Mouse (Mus musculus): ENCODE results near the gene Mfsd12.

The Mfsd12 gene

GRCm38 (mm10) chr10:81356352-81356990 is 820 bp upstream of the Mfsd12 start:
- DNase-seq (ENCODE audit: low read depth): no peak

DNA sequence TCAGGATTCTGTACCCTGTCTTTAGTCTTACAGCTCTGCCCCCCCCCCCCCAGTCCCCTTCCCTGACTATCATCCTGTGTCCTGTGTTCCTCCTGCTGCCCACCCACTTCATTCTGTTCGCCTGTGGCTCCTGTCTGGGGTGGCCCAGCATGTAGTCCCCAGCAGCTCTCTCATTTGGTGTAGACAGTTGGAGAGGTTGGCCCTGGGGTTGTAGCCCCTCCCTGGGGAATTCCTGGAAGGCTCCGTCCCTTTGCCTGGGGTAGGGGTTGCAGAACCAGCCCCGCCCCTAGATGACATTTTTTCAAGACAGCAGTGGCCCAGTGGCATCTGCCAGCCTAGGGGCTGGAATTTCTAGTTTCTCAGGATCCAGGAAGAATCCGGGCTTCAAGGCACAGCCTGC is 918 bp downstream of the Mfsd12 start:
- no peak for DNase-seq (ENCODE audit: low read depth)

GRCm38 (mm10) chr10:81358841-81359240 is 1.6 kb downstream of the Mfsd12 start:
- DNase-seq (ENCODE audit: low read depth): no peak

DNA sequence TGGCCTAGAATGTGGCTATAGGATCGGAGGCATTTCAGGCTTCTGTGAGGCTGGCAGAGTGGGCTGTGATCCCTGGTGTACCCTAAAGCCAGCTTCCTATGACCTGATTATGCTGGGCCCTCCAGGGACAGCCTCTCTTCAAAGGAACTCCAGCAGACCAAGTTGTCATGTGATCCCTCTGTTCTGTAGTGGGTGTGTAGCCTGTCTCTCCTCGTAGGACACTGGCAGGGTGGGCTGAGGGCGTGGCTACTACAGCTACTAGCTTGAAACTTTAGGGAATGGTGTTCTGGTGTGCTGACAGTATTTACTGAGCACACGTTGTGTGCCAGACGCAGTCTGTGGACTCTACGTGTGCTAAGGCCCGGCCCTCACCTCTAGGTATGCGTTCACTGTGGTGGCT is 3.4 kb downstream of the Mfsd12 start:
- no peak for DNase-seq (ENCODE audit: low read depth)

GRCm38 (mm10) chr10:81362336-81362949 is 5.2 kb downstream of the Mfsd12 start:
- peak; percentile 66 for DNase-seq (ENCODE audit: low read depth)

- no peak for DNase-seq (ENCODE audit: low read depth)
Measured at GRCm38 (mm10) chr10:81363436-81364346, 6.4 kb downstream of the Mfsd12 start.

DNA sequence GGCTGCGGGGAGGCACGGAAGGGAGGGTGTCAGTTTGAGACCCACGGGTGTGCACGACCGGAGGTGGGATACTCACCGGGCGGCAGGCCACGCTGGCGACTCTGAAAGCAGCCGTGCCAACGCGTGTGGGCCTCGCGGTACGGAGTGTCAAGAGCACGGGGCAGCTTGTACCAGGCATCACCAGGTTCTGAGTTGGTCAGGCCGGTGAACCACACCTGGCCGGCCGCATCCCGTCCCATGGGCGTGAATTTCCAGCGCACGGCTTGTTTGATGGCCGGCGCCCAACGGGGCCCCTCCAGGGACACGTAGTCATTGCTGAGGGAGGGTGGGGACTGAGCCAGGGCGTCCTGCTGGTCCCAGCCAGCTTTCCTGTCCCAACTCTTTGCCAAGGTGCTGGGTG is 7.4 kb downstream of the Mfsd12 start:
- no peak for DNase-seq (ENCODE audit: low read depth)

DNA sequence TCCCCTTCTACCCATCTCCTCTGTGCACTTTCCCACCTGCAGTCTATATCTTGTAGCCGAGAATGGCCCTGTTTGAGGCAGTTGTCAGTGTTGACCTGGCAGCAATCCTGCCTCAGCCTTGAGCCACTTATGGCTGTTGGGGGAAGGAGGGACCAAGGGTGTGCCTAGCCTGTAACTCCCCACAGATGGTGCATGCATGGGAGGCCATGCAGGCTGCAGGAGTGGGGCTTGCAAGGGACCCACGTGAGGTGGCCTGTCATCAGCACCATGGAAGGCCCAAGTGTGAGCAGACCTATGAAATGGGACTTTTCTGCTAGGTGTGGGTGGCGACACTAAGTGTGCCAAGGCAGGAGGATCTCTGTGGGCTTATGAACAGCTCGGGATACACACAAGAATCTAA is 7.8 kb downstream of the Mfsd12 start:
- no peak for DNase-seq (ENCODE audit: low read depth)

- no peak for DNase-seq (ENCODE audit: low read depth)
Measured at GRCm38 (mm10) chr10:81365672-81366476, 8.6 kb downstream of the Mfsd12 start, which contains the start of gene 4930404N11Rik. 4930404N11Rik (minus strand) TSS chr10:81365816.

DNA sequence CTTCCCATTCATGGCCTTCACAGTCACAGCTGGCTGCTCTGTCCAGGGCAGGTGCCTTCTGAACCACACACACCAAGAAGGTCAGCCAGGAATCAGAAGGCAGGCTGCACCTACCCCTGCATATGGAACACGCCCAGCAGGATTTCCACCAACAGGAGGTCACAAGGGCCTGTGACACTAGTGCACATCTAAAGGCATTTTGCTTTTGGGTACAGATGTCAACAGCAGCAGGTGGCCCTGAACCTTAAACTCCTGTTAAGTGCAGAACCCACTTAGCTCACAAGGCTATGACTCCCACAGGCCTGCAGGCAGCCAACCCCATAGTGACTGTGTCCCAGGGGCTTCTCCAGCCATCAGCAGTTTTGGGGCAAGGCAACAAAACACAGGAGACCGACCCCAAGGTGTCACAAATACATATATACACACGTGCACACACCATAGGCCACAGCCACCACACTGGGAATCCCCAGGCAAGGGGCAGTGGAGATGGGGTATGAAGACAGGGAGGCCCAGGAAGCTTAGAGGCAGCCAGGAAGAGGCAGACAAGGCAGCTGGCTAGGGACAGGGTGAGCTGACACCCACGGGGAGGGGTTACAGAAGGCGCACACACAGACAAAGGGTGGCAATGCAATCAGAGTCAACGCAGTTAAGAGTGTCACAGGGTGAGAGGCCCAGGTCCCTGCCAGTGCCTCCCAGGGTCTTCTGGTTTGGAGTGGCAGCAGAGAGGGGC is 9.4 kb downstream of the Mfsd12 start:
- DNase-seq (ENCODE audit: low read depth): no peak

GRCm38 (mm10) chr10:81367207-81367495 is 9.9 kb downstream of the Mfsd12 start:
- DNase-seq (ENCODE audit: low read depth): no peak

DNA sequence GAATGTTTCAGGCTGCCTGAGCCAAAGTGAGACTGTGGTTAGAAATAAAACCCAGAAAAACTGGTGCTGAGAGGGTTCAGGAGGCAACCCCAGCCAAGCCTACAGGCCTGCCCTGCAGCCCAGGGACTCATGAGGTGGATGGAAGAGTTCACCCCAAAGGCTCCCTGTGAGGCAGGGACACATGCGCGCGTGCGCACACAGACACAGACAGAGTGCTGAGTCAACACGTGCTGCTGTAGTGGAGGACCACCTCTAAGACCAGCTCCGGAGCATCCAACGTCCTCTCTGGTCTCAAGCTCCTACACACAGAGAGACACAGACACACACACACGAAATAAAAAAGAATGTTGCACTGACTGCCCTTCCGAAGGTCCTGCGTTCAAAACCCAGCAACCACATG is 18.0 kb downstream of the Mfsd12 start:
- DNase-seq (ENCODE audit: low read depth): no peak

- DNase-seq (ENCODE audit: low read depth): peak; percentile 71
Measured at GRCm38 (mm10) chr10:81376561-81377361, 19.5 kb downstream of the Mfsd12 start.

DNA sequence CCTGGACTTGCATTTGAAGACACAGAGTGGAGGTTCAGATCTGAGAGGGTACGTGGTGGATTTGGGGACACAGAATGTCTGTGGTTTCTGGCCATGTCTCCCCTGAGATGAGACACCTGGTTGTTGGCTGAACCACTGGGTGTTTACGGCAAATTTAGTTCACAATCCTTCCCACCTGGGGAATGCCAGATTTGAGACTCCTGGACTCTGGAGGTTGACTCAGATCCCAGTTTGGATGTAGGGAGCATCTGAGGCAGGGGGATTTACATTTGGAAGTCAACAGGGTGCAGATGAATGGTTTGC is 20.0 kb downstream of the Mfsd12 start:
- DNase-seq (ENCODE audit: low read depth): no peak

- no peak for DNase-seq (ENCODE audit: low read depth)
Measured at GRCm38 (mm10) chr10:81377793-81378552, 20.7 kb downstream of the Mfsd12 start, which contains the start of gene Fzr1. Fzr1 (minus strand) TSS chr10:81378516.

GRCm38 (mm10) chr10:81378553-81379182 is 21.4 kb downstream of the Mfsd12 start:
- peak; percentile 100 for DNase-seq (ENCODE audit: low read depth)

DNA sequence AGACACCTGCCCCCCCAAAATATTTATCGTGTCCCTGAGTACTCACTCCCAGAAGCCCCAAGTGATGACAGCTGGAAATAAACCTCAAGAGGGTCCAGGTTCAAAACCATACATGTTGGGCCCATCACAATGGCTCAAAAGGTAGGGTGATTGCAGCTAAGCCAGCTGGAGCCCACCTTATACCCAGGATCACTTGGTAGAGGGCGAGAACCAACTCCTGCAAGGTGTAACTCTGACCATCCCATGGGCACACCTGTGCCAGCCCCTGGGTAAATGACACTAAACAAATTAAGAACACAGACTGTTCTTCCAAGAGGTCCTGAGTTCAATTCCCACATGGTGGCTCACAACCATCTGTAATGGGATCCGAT is 21.9 kb downstream of the Mfsd12 start:
- no peak for DNase-seq (ENCODE audit: low read depth)

- no peak for DNase-seq (ENCODE audit: low read depth)
Measured at GRCm38 (mm10) chr10:81379809-81380378, 22.6 kb downstream of the Mfsd12 start.

DNA sequence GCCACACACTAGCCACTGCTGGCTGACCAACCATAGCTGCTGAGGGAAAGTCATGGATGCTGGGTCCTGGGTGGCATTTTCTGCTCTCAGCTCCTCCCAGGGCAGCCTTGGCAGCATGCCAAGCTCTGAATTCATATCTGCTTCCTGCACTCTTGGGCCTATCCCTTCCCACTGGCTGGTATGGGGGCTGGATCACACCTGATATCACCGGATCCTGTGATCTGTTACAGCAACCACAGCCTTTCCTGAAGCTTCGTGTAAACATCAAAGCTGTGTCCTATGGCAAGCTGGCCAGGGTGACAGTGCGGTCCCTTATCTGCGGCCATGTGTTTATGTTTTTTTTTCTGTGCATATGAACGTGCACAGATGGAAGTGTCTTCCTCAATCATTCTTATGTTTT is 24.7 kb downstream of the Mfsd12 start:
- DNase-seq (ENCODE audit: low read depth): peak; percentile 98
